Mouse (Mus musculus): Measurements from ENCODE around the gene Gm9821.

The Gm9821 gene

GRCm38 (mm10) chr2:91945483-91945882 lies at the start of gene Gm9821:
Gm9821 (plus strand) TSS chr2:91945703.
- no peak for DNase-seq (ENCODE audit: low spot score in 2 of 2)

- DNase-seq (ENCODE audit: low spot score in 2 of 2): no peak
These were observed 47.5 kb upstream of the Gm9821 start for GRCm38 (mm10) chr2:91897968-91898367.

DNA sequence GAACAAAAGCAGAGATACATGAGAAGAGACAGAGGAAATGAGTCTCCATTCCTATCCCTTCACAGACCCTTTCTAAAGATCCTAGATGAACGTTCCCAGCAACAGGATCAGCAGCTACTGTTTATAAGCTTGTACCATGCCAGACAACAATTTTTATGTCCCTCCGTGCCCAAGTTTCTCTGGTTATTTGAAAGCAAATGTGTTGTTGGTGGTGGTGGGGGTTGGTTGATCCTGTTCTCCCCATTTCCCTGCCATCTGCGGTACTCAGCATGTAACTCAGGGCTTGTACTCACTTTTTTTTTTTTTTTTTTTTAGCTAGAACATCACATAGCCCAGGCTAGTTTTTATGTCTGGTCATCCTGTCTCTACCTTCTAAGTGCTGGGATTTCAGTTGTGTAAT lies 46.4 kb upstream of the Gm9821 start:
- no peak for DNase-seq (ENCODE audit: low spot score in 2 of 2)

DNA sequence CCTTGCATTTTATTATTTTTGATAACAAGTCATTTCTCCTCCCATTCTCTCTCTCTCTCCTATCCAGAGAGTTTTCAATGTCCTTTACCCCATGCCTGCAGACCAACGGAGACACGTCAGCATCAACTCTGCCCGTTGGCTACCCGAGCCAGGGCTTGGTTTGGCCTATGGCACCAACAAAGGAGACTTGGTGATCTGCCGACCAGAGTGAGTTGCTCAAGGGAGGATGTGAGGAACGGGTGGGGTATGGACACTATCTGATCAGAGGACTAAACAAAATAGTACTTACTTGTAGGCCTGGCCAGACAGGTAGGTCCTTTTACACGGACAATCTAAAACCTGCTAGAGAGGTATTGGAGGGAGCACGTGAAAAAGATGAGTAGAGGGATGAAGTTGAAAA lies 45.1 kb upstream of the Gm9821 start:
- DNase-seq (ENCODE audit: low spot score in 2 of 2): no peak

GRCm38 (mm10) chr2:91902336-91902735 lies 43.2 kb upstream of the Gm9821 start:
- no peak for DNase-seq (ENCODE audit: low spot score in 2 of 2)

GRCm38 (mm10) chr2:91903171-91903925 lies 42.2 kb upstream of the Gm9821 start:
- no peak for DNase-seq (ENCODE audit: low spot score in 2 of 2)

GRCm38 (mm10) chr2:91904618-91905307 lies 40.7 kb upstream of the Gm9821 start:
- no peak for DNase-seq (ENCODE audit: low spot score in 2 of 2)

DNA sequence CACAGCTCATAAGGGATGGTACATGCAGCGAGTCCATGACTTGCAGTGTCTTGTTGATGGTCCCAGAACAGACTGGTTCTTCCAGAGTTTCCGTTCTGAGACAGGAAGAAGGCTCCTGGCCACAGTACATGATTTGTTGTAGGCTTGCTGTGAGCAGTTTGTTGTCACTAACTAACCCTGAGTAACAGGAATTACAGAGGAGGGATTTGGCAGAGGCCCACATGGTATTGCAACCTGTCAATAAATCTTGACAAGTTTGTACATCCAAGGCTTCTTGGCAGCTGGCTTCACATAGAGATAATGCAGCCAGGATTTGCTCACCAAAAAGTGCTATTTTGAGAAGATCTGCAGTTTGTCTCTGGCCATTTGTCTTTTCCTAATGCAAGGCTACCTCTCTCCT lies 39.4 kb upstream of the Gm9821 start:
- no peak for DNase-seq (ENCODE audit: low spot score in 2 of 2)

GRCm38 (mm10) chr2:91912616-91913015 lies 32.9 kb upstream of the Gm9821 start:
- DNase-seq (ENCODE audit: low spot score in 2 of 2): no peak

GRCm38 (mm10) chr2:91913328-91914110 lies 32.0 kb upstream of the Gm9821 start:
- DNase-seq (ENCODE audit: low spot score in 2 of 2): no peak

- DNase-seq (ENCODE audit: low spot score in 2 of 2): no peak
These were observed 29.0 kb upstream of the Gm9821 start for GRCm38 (mm10) chr2:91916346-91916977.

- DNase-seq (ENCODE audit: low spot score in 2 of 2): no peak
These were observed 28.4 kb upstream of the Gm9821 start for GRCm38 (mm10) chr2:91917096-91917495.

GRCm38 (mm10) chr2:91920130-91920529 lies 25.4 kb upstream of the Gm9821 start:
- no peak for DNase-seq (ENCODE audit: low spot score in 2 of 2)

DNA sequence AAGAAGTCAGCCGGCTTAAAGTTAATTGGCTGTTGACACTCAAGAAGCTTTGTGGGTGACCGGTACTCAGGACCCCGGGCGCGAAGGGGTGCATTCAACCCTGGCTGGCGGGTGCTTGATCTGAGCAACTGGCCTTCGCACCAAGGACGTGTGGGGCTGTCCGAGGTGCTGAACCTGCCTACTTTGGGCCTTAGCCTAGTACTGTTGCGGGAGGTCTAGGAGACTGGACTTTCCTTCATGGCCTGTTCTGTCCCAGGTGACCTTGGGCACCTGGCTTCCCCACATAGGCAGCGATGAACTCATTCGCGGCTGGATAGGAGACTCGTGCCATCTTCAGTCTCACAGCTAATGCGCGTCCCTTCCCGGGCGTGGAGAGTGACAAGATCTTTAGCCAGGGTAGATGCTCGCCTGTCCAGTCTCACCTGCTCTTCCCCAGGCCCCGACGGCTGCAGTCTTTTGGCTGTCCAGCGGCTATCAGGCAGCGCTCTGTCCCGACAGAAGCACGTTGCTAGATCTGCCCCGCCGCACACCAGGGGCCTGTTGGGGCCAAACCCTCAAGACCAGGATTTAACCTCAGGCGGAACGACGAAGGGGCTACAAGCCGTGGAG lies 24.2 kb upstream of the Gm9821 start:
- DNase-seq (ENCODE audit: low spot score in 2 of 2): peak in 1 of 2 experiments; percentile 55

DNA sequence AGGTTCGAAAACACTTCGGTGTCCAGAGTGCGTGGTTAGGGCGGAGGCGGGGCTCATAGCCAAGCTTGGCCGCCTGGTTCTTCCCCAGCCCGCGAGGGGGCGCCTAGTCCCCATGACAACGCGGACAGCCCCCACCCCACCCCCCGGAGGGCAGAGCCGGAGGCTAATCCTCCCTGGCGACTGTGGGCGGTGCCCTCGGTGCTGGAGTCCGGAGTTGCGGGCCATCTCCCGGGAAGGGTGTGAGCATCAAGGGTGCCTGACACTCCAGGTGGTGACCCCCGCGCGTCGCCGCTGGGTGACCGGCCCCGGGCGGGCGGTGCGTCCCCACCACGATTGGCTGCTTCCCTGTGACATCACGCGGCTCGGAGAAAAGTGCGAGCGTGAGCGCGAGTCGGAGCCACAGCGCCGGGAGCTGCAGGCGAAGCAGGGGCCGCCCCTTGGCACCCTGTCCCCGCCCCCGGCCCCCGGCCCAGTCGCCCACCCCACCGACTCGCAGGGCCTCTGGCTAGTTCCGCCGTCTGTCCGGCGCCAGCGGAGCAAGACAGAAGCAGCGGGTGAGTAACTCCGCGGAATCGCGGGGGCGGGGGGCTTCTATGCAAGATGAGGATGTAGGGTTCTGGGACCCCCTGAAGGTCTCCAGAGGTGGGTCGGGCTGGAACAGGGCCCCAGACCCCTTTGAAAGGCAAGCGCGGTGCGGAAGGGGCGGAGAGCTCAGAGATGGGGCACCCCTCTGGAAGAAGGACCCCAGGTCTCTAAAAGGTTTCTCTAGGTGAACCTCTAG lies 23.5 kb upstream of the Gm9821 start:
- no peak for DNase-seq (ENCODE audit: low spot score in 2 of 2)

- DNase-seq (ENCODE audit: low spot score in 2 of 2): no peak
These were observed 22.7 kb upstream of the Gm9821 start for GRCm38 (mm10) chr2:91922586-91923414.

GRCm38 (mm10) chr2:91923415-91924337 lies 21.8 kb upstream of the Gm9821 start:
- DNase-seq (ENCODE audit: low spot score in 2 of 2): no peak

DNA sequence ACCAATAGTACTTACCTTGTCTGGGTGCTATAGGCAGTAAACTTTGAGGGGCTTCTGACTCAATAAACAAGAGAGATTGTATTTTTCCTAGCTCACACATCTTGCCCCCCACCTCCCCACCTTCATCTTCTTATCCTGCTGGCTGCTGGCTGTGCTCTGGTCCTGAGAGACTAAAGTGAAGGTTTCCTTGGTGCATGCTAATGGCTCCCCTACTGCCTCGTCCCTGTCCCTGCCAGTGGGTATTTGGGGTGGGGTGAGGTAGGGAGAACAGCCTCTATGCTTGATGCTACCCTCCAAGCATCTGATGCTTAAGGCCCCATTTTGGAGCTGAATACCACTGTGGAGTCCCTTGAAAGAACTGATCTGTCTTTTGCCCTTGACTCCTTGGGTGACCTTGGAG lies 20.8 kb upstream of the Gm9821 start:
- DNase-seq (ENCODE audit: low spot score in 2 of 2): no peak

GRCm38 (mm10) chr2:91925442-91925841 lies 20.1 kb upstream of the Gm9821 start:
- no peak for DNase-seq (ENCODE audit: low spot score in 2 of 2)

All from heart, adult 9 months (tissue).